Mouse (Mus musculus): ENCODE measurements around the gene Olfr918.

The Olfr918 gene

DNA sequence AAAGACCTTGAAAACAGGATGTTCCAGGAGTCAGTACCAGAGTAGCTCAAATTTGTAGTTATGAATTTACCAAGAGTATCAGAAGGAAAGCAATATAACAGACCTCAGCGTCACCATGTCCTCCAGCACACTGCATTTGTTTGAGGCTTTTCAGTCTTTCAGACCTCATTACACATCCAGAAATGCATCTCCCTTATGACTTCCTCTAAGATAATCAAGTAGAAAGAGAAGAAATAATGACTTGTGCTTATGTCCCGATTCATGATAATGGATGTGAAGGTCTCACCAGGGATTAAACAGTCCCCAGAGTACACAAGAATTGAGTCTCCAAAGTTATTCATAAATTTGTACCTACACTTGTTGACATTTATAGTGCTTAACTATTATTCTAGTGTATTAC lies at the start of gene Olfr918:
Olfr918 (minus strand) TSS at position 101 of the 400 bp plus-strand sequence.
- DNase-seq (ENCODE audit: low spot score), result no peak

DNA sequence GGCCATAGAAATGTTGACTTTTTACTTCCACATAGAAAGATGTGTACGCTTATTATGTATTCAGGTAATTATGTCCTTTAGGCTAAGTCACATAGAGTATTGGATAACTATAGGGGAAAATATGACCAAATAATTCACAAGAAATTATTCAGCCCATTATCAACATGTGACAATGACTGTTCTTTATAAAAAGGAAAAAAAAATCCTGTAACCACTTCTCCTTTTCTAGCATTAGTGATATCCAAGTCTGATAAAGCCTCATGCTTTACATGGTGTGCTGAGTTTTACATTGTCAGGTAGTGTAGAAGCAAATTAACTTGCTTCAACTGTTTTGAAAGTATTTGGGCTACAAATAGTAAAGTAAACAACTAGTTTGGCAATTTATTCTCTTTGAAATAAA lies 49.6 kb upstream of the Olfr918 start:
- DNase-seq (ENCODE audit: low spot score), result no peak

GRCm38 (mm10) chr9:38718927-38719441 lies 44.6 kb upstream of the Olfr918 start:
- DNase-seq (ENCODE audit: low spot score), result peak; percentile 7

- DNase-seq (ENCODE audit: low spot score), result no peak
These were observed 43.7 kb upstream of the Olfr918 start, which contains the start of gene Vwa5a for GRCm38 (mm10) chr9:38718102-38718501. TSS of gene Vwa5a (plus strand) at chr9:38718268.

DNA sequence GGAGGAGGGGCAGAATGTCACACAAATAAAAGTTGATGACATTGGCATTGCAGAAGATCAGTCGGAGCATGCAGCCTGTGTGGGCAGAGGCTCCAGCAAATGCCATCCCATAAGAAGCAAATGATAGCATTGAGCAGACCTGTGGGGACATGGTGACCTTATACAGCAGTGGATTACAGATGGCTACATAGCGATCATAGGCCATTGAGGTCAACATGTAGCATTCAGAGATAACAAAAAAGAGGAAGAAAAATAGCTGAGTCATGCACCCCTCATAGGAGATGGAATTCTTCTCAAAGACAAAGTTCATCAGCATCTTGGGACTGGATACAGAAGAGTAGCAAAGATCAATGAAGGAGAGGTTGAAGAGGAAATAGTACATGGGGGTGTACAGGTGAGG lies 1.5 kb downstream of the Olfr918 start:
- DNase-seq (ENCODE audit: low spot score), result no peak

DNA sequence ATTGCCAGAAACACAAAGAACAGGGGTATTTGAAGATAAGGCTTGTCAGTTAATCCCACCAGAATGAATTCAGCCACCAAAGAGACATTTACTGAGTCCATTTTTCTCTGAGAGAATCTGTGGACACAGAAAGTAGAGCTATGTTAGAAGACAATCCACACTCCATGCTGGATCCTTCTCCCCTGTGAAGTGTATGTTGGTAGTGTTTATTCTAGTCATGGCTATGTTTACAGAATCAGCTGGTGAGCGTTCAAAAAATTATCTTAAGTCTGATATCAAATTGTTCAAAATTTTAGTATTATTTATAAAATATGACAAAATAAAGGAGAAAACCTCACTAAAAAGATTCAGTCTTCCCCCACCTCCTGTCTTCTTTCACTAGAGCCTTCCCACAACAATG lies 8.7 kb downstream of the Olfr918 start, which contains the start of gene Olfr917:
Olfr917 (minus strand) TSS at position 101 of the 400 bp plus-strand sequence.
- DNase-seq (ENCODE audit: low spot score), result no peak

GRCm38 (mm10) chr9:38659775-38660174 lies 14.6 kb downstream of the Olfr918 start, which contains the start of gene Olfr916:
TSS of gene Olfr916 (minus strand) at chr9:38659875.
- no peak for DNase-seq (ENCODE audit: low spot score)

- no peak for DNase-seq (ENCODE audit: low spot score)
These were observed 42.0 kb downstream of the Olfr918 start for GRCm38 (mm10) chr9:38632406-38632805.

All from spleen, adult 12 weeks (tissue).